Mouse (Mus musculus) brain, embryonic 18.5 days (tissue): ENCODE data around the gene Nfe2l2.
A peak's percentile ranks its signal among the peaks of the same experiment; 100 is the strongest.

ENCODE experiments used
- DNase-seq: peaks from one replicate; pipeline ENCODE4 v3.0.0-alpha.2; 2012; ENCODE audit warnings: low read depth, low spot score

Gene Nfe2l2

GRCm38 (mm10) chr2:75704234-75705161, at the start of gene Nfe2l2:
Nfe2l2 (minus strand) TSS chr2:75704641.
- DNase-seq, result peak; percentile 32

- no peak for DNase-seq
These were observed 48.1 kb upstream of the Nfe2l2 start for GRCm38 (mm10) chr2:75752306-75753175.

- DNase-seq, result no peak
These were observed 47.5 kb upstream of the Nfe2l2 start for GRCm38 (mm10) chr2:75751896-75752295.

- no peak for DNase-seq
These were observed 46.4 kb upstream of the Nfe2l2 start for GRCm38 (mm10) chr2:75750869-75751268.

DNA sequence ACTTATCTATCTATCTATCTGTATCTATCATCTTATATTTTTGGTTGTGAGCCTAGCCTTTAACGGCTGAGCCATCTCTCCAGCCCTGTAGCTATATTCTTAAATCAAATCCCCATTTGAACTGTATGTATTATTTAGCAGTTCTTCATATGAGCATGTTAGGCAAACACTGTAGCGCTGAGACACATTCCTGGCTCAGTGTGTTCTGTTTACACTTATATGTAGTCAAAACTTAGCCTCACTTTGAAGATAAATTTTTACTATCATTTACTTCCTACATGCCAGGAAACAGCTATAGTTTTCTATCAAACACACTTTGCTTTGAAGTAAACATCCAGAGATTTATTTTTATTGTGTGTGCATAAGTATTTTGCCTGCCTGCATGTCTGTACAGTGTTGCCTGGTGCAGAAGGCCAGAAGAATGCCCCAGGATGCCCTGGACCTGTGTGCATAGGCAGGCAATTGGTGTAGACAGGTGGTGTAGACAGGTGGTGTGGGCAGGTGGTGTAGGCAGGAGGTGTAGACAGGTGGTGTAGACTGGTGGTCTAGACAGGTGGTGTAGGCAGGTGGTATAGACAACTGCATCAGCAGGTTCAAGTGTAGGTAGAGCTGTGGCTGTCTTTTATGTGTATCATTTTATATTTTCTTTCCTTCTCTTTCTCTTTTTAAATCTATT, 45.7 kb upstream of the Nfe2l2 start:
- no peak for DNase-seq

- no peak for DNase-seq
These were observed 44.4 kb upstream of the Nfe2l2 start for GRCm38 (mm10) chr2:75748841-75749240.

- no peak for DNase-seq
These were observed 32.6 kb upstream of the Nfe2l2 start for GRCm38 (mm10) chr2:75737006-75737503.

DNA sequence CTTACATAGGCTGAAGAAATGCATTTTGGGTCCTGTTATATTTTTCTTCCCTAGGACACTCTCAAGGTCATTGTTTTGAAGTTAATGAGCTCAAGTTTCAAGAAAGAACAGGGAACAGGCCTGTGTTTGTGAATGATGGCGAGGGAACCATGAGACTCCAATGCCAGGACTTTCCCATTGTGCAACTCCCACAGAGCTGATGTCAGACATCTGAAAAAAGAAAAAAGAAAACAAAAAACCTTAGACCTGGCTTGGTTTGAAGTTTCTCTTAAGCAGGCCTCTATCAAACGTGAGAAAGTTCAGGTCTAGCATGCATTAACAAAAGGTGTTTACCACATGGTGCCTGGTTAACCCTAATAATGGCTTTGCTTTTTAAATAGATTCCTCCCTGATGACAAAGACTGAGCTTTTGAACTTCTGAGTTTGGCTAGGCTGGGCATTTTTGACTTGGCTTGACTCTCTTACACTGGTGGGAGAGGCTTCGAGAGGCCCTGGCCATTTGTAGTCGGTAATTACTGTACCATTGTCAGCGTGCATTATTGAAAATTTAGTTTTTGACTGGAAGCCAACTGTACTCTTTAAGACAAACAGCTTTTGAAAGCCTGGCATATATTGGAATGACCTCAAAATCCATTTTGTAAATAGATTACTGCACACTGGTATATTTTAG, 29.9 kb upstream of the Nfe2l2 start:
- no peak for DNase-seq

DNA sequence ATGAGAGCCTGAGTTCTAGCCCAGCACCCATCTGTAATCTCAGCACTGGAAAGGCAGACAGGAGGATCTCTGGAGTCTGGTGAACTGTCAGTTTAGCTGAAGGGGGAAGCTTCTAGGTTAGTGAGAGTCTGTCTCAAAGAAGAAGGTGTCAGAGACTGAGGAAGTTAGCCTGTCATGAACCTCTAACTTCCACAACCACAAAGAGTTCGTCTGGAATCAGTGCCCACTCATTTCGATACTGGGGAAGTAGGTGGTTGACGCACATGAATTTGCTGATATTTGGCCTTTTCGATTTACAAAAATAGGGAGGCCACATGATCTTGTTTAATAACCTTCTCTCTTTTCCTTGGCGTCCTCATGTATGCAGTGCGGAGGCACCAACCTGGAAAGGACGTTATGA, 28.7 kb upstream of the Nfe2l2 start:
- no peak for DNase-seq

DNA sequence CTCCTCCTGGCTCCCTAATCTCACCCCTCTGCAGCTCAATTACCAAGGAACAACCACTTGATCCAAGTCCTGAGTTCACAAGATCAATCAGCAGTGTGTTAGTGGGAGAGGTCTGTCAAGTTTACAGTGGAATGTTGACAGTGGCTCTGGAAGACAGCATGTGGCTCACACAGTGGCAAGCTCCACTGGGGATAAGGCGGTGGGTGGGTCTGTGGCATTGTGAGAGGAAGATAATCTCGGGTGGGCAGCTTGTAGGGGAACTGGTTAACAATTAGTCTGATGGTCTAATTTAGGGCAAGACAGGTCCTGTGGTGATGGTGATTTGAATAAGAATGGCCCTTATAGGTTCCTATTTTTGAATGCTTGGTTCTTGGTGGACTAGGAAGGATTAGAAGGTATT, 27.5 kb upstream of the Nfe2l2 start:
- no peak for DNase-seq

DNA sequence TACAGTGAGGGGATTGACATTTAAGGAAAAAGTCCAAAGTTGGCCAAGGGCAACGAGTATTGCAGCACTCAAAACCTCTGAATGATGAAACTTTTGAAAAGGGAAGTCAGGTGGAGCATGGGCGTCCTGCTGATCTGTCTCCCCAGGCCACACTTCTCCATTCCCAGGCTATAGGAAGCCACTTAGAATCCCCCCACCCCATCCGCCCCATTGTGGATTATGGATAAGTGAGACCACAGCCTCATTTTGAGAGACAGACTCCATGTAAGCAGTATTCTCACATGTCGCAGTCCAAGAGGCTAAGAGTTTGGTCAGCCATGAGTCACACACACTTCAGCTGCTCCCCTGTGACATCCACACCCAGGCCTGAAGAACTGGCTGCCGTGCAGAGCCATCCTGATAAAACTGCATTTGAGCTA, 26.8 kb upstream of the Nfe2l2 start:
- DNase-seq, result no peak

DNA sequence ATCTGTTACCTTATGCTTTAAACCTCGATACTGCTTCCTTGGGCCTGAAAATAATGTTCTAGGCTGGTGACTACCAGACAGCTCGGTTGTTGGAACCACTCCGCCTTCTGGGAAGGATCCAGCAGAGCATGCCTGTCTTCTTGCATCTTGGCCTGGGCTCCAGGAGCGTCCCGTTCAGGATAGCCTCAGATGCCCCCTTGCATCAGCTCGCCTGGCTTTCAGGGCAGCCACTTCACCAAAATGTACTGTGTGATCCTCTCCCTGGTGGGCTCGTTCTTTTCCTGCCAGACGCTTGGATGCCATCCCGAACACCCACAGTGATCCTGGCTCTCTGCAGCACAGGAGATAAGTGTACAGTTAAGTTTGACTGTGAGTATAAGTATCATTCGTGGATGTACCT, 25.6 kb upstream of the Nfe2l2 start:
- no peak for DNase-seq

DNA sequence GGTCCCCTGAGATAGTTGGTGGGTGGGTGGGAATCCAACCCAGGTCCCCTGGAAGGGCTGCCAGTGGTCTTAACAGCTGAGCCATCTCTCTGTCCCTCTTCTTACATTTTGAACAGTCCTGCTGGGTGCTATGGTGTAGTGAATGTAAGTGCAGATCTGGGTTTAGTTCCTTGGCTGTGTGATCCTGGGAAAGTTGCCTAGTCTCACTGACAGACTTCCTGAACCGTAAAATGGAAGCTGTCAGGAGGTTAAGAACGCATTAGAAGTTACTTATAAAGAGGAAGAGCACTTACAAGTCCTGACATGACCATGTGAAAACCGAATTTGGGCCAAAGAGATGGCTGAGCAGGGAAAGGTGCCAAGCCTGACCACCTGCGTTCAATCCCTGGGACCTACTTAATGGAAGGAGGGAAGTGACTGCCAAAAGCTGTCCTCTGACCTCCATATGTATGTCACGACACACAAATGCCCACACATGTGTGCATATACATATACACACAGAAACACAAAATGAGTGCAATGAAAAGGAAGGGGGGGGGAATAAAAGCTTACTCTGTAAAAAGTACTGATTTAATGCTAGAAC, 20.5 kb upstream of the Nfe2l2 start:
- no peak for DNase-seq

DNA sequence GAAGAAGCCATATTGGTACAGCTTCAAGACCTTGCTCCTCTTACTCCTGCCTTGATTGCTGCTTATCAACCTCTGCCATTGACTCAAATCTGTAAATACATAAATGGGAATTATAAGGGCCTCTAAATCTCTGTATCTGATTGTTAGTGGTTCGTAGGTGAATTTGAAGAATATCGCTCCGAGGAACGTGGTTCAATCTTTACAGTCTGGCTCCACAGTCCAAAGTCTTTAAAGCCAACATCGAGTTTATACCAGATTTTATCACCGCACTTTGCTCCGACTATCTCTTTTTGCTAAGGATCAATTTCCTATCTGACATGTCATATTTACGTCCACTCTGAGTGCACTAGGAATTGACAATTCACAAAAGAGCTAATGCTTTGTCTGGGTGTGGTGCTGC, 19.0 kb upstream of the Nfe2l2 start:
- no peak for DNase-seq

DNA sequence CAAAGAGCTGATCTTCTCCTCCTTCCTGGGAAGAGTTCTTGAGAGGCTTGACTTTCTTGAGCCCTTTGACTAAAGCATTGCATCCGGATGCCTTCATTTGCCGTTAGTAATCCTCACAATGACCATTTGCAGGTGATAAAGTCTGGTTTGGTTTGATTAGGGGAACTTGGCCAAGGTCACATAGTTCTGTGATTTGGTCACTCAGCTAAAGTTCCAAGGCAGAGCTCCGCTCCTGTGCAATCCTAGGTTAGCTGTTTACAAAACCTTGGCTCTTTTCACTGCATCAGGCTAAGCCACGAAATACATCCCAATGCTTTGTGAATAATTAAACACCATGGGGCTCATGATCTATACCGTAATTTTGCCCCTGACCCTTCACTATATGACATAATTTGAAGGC, 18.5 kb upstream of the Nfe2l2 start:
- DNase-seq, result no peak

- DNase-seq, result no peak
These were observed 16.0 kb upstream of the Nfe2l2 start for GRCm38 (mm10) chr2:75720236-75721027.

DNA sequence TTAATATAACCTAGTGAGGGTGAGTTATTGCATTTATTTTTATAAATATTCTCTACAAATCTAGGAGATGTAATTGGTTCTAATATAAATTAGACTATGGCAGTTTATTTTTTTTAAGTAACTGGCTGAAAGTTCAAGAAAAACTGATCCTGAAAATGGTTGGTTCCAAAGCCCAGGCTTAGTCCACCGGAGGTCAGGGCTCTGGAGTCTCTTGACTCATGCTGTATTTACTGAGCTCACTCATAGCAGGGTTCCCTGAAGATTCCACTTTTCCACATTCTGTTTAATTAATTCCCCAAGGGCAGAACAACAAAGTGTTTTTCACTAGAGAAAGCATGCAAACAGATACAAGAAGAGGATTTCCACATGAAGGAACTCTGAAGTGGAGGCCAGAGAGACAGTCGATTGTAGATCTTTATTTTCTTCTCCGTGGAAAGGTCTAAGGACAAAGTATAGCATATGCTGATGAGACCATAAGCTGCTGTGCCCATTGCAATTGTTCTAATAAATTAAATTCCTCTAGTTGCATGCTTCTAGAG, 15.0 kb upstream of the Nfe2l2 start:
- DNase-seq, result no peak

- DNase-seq, result no peak
These were observed 11.9 kb upstream of the Nfe2l2 start for GRCm38 (mm10) chr2:75716046-75717016.

- no peak for DNase-seq
These were observed 10.3 kb upstream of the Nfe2l2 start for GRCm38 (mm10) chr2:75714766-75715165.
